Mouse (Mus musculus) lung, adult 2 months (tissue): ENCODE data around the gene Chek2. TPM values are rescaled to one million over a fixed set of nuclear protein-coding genes. Genes with fewer than 3 reads are reported as not detected.
"Not testable (repeated sequence)": the region's sequence is repeated elsewhere in the genome, so short reads cannot be mapped to it uniquely, and the experiment has no call there.

Experiments used
- DNase-seq: peaks from one replicate; pipeline ENCODE4 v3.0.0; 2022
- H3K4me1 ChIP-seq: fragments of 200-500 bp; 2 replicates; pipeline ENCODE4 v1.6.1; 2011; ENCODE audit warnings: low read length; ENCODE audit not compliant: control insufficient read depth, insufficient read depth
- H3K4me3 ChIP-seq: fragments of 200-500 bp; replicated peaks from 2 replicates; pipeline ENCODE3; 2011; ENCODE audit warnings: low read depth, mild to moderate bottlenecking, control low read depth, low read length; ENCODE audit errors: extremely low read depth
- CTCF ChIP-seq: fragments of 200-500 bp; IDR thresholded peaks from 2 replicates; pipeline ENCODE4 v1.5.1; 2011; ENCODE audit warnings: mild to moderate bottlenecking, low read length, control low read depth; ENCODE audit not compliant: insufficient read depth
- POLR2A ChIP-seq: fragments of 200-500 bp; IDR thresholded peaks from 2 replicates; pipeline ENCODE4 v1.6.1; 2011; ENCODE audit warnings: low read depth, mild to moderate bottlenecking, control low read depth, low read length, borderline replicate concordance; ENCODE audit errors: extremely low read depth
- WGBS: fragments of 180-500 bp; shearing (Covaris S2); methylation state at CpG from one replicate; pipeline ENCODE4 v1.1.7; 2018; 5-methylcytosine and 5-hydroxymethylcytosine counted together
- polyA plus RNA-seq: library from polyadenylated mRNA; depleted of rRNA; stranded (reverse); fragments of >200 nt; gene quantifications from 2 replicates; pipeline ENCODE4 v1.2.3, GENCODE M21; 2012

The Chek2 gene
- polyA plus RNA-seq, 1 experiment = 4.4 TPM

DNA sequence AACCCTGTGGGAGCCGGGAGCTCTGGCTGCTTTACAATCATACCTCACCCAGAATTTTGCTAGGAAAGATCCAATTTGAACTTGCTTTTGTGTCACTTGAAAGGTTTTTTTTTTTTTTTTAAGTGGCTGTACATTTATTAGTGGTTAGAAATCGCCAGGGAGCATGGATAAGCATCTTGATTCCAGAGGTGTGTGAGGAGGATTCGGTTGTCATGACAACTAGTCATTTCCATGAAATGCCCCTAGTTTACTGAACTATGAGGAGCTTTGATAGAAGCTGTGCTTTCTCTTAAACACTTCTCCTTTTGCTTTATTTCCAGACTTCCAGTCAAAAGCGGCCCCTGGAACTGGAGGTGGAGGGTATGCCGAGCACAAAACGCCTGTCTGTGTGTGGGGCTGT, 33.4 kb downstream of the Chek2 start:
- WGBS = 93% methylated on average over 6 of the region's 6 CpGs
- Histone ChIP-seq H3K4me1 (no peaks in the 10 kb centered on the region; the same call in 1 of the 2 replicates), H3K4me3 (no peak overlapping the region)
- TF ChIP-seq CTCF = no peak
- DNase-seq = no peak

DNA sequence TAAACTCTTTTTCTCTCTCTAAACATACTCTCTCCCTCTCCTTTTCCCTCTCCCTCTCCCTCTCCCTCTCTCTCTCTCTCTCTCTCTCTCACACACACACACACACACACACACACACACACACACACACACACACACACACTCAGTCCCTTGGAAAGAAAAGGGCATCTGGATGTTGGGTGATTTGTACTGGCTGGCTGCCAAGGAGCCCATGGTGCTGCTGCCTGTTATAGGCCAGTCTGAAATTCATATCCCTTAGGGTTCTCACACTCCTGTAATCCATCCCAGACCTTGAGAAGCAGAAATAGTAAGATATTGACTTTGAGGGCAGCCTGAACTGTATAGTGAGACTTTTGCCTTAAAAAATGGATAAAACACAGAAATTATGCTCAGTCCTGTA, 34.9 kb downstream of the Chek2 start:
- H3K4me3 ChIP-seq = no peak overlapping the region
- TF ChIP-seq POLR2A (no peak), CTCF (no peak)
- no peak for DNase-seq
- no peaks in the 10 kb centered on the region; the same call in 1 of the 2 replicates for H3K4me1 ChIP-seq

DNA sequence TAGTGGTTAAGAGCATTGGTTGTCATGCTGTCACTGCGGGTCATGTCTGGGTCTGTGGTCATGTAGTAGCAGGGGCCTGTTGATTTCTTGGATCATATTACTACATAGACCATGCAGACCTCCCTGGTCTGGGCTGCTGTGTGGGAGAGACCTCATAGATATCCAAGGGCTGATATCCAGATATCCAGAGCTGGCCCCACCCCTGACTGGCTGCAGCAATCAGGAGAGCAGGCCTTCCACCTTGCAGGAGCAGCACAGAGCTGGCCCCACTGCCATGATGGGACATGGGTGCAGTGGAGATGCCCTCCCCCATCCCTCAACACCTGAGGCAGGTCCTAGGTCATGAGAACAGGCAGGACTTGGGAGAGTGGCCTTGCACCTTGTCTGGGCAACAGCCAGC, 35.5 kb downstream of the Chek2 start:
- Histone ChIP-seq H3K4me1 (no peaks in the 10 kb centered on the region), H3K4me3 (no peak overlapping the region)
- no peak for TF ChIP-seq CTCF
- TF ChIP-seq POLR2A = no peak
- DNase-seq = no peak
- 89% methylated on average over 1 of the region's 1 CpGs for WGBS

DNA sequence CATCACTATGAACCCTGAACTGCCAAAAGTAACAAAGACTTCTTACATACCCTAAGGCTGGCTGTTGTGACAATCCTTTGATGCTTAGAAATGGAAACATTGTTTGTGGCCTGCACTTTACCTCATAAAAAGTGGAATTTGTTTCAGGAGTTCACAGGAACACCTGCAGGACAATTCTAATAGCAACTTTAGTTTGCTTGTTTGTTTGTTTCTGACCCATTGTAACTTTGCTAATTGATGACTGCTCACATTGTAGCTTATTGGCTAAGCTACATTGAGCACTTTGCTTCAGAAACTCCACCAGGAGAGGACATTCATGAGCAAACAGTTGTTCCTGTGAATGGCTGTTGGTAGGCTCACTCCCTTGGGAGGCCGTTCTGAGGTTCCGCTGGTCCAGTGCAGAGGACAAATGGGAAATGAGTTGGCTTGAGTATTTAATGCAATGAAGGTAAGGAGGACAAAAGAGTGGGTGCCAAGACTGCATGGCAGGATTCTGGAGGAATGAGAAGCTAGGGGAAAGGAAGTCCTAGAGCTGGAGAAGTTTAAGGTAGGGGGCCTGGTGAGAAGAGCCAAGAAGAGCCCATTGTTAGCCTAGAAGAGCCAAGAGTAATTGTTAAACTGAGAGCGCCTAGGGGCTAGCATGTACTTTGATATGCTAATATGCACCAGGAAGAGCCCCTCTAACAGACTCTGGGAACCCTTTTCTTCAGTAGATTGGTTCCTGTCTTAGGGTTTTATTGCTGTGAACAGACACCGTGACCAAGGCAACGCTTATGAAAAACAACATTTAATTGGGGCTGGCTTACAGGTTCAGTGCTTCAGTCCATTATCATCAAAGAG, 38.1 kb downstream of the Chek2 start:
- Histone ChIP-seq H3K4me3 (no peak overlapping the region), H3K4me1 (no peaks in the 10 kb centered on the region)
- 99% methylated on average over 5 of the region's 5 CpGs for WGBS
- TF ChIP-seq CTCF = no peak
- TF ChIP-seq POLR2A = no peak
- DNase-seq = no peak

DNA sequence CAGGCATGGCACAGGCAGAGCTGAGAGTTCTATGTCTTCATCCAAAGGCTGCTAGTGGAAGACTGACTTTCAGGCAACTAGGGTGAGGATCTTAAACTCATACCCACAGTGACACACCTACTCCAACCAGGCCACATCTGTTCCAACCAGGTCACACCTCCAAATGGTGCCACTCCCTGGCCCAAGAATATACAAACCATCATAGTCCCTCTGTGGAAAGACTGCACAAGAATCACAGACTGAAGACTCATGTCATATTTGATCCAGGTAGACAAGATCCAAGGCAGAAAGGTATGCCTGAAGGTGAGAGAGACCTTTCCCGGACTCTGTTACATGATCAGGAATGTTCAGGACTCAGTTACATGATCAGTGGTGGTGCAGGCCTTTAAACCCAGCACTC, 38.7 kb downstream of the Chek2 start:
- 100% methylated on average over 1 of the region's 1 CpGs for WGBS
- not testable (repeated sequence) for H3K4me1 ChIP-seq, H3K4me3 ChIP-seq, DNase-seq

DNA sequence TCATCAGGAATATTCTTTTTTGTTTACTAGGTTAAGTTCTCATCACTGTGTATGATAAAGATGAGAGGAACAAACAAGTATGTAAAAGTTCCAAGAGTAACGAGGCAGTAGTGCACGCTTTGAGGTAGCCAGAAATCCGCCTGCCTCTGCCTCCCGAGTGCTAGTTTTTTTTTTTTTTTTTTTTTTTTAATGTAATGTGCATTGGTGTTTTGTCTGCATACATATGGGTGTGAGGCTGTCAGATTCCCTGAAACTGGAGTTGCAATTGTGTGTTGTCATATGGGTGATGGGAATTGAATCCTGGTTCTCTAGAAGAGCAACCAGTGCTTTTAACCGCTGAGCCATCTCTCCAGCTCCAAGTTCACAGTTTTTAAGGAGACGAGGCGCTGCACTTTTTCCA, 39.3 kb downstream of the Chek2 start:
- 65% methylated on average over 7 of the region's 7 CpGs for WGBS
- TF ChIP-seq CTCF = no peak
- no peak for TF ChIP-seq POLR2A
- DNase-seq = no peak
- no peaks in the 10 kb centered on the region for H3K4me1 ChIP-seq
- peak overlapping the region; percentile 95 for H3K4me3 ChIP-seq

DNA sequence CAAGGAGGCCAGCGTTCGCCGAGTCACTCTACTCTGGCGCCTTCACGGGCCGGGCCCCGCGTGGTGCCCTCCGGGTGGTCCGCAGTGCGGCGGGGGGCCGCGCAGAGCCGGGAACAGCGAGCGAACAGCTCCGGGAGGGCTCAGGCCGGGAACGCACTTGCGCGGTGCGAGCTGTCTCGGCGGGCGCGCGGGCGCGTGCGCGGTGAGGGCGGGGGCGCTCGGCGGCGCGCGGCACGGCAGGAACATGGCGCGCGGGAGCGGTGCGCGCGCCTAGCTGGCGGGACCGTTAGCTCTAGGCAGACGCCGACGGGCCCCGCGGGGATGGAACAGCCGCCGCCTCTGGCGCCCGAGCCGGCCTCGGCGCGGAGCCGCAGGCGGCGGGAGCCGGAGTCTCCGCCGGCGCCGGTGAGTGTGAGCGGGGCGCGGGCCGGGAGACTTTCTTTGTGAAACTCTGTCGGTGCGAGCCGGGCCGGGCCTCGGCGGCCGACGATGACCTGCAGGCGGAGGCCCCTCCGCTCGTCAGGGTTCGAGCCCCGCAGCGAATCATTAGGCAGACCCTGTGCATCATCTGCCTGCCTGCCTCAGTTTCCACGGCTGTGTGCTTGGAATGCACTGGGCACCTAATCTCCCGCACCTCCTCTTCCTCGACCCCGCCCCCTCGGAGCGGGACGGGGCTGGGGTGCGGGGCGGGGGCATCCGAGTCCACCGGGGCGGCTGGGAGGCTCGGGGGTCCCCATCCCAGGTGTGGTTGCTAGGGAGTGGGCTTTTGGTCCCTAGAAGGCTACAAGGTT, 40.0 kb downstream of the Chek2 start, which contains the start of gene Ttc28:
Ttc28 (plus strand) TSS at position 220 of the 791 bp plus-strand sequence.
- under 1% methylated on average over 101 of the region's 101 CpGs for WGBS
- DNase-seq = peak; percentile 80
- TF ChIP-seq POLR2A (peak; percentile 61; the same call in 1 of the 2 replicates), CTCF (no peak)
- Histone ChIP-seq H3K4me3 (peak within 1 kb of the TSS; percentile 95), H3K4me1 (no peaks in the 10 kb centered on the region)

DNA sequence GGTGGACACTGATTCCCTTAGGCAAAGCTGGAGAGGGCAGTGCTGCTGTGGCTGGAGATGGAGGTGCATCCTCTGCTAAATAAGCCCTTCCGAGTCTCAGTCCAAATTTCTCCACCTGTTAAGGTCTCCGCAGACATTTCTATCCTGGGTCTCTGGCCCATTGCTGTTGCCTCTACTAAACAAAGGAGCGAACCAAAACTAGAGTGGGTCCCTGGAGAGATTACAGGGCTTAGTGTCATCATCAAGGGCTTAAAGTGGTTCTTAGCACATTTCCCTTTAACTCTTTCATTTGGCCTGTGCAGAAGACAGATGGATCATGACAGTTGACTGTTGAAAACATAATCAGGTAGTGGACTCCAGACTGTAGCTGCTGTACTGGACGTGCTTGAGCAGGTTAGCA, 48.8 kb downstream of the Chek2 start:
- H3K4me1 ChIP-seq = 0 out of 2 replicates have a peak, but pooled peaks cover 2% of the 10 kb centered on the region
- DNase-seq = no peak
- TF ChIP-seq CTCF (no peak), POLR2A (no peak)
- no peak overlapping the region for H3K4me3 ChIP-seq
- 90% methylated on average over 4 of the region's 4 CpGs for WGBS

DNA sequence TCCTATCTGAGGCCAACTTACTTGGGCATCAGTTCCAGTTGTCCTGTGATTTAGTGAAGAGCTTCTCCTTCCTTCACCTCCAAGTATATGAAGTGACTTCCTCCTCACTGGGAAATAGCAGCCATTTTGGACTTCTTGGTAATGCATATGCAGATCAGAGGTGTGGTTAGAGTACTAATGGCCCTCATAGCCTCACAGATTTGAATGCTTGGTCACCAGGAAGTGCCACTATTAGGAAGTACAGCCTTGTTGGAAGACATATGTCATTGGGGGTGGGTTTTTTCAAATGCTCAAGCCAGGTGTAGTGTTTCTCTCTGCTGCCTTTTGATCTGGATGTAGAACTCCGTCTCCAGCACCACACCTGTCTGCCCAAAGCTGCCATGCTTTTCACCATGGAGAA, 50.2 kb downstream of the Chek2 start:
- no peak for TF ChIP-seq POLR2A
- TF ChIP-seq CTCF = no peak
- DNase-seq = no peak
- WGBS = 84% methylated on average over 1 of the region's 1 CpGs
- H3K4me3 ChIP-seq = no peak overlapping the region
- 0 out of 2 replicates have a peak, but pooled peaks cover 2% of the 10 kb centered on the region for H3K4me1 ChIP-seq

DNA sequence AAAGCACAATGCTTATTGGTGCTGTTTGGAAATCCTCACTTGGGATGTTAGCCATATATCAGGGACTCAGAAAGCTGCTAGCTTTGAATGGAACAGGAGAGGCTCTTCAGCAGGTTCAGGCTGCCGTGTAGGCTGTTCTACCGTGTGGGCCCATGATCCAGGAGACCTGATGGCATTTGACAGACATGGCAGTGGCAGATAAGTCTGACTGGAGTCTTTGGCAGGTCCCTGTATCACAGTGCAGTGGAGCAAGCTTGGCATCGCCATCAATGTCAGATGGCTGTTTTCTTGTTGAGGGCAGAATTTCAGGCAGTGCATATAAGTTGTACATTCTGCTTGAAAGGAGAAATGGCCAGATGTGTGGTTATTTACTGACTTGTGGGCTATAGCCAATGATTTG, 50.8 kb downstream of the Chek2 start:
- TF ChIP-seq POLR2A (no peak), CTCF (no peak)
- H3K4me1 ChIP-seq = 0 out of 2 replicates have a peak, but pooled peaks cover 2% of the 10 kb centered on the region
- WGBS = 94% methylated on average over 3 of the region's 3 CpGs
- no peak overlapping the region for H3K4me3 ChIP-seq
- DNase-seq = no peak
